Mouse (Mus musculus) layer of hippocampus, adult 8-10 months (tissue): ENCODE results near the gene Olfr168. TPM values are rescaled to one million over a fixed set of nuclear protein-coding genes. Genes with fewer than 3 reads are reported as not detected.
"Not testable (repeated sequence)": the region's sequence is repeated elsewhere in the genome, so short reads cannot be mapped to it uniquely, and the experiment has no call there.

ENCODE experiments used
- DNase-seq, 2 experiments: peaks; one replicate each; pipeline ENCODE4 v3.0.0; 2022; ENCODE audit warnings: low spot score in 2 of 2
- total RNA-seq, 4 experiments: library from RNA; stranded (reverse); gene quantifications; 2 replicates each; pipeline ENCODE4 v1.2.4; 2022

The Olfr168 gene
- total RNA-seq: not detected

- DNase-seq: no peak
These were observed at the start of gene Olfr168 for GRCm38 (mm10) chr16:19535455-19535854. Olfr168 (minus strand) TSS chr16:19535555.

DNA sequence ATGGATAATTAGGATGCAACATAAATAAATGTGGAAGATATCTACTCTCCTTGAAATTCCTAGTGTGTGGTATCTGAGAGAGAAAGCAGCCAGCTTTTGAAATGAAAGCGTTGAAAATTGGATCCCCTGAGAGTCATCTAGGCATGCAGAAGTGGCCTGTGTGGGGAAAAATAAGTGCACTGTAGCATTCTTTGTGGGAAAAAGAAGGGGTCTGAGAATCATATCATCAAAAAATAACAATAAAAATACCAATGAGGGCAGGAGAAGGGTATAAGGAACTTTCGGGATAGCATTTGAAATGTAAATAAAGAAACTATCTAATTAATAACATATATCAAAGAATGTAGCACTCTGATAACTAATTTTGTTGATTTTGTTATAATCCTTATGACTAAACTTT, 36.4 kb upstream of the Olfr168 start, which contains the start of gene Olfr169:
Gene Olfr169 (minus strand): TSS at position 101 of the 400 bp plus-strand sequence.
- not testable (repeated sequence) for DNase-seq

- DNase-seq: not testable (repeated sequence)
These were observed 18.1 kb upstream of the Olfr168 start for GRCm38 (mm10) chr16:19553429-19553828.

DNA sequence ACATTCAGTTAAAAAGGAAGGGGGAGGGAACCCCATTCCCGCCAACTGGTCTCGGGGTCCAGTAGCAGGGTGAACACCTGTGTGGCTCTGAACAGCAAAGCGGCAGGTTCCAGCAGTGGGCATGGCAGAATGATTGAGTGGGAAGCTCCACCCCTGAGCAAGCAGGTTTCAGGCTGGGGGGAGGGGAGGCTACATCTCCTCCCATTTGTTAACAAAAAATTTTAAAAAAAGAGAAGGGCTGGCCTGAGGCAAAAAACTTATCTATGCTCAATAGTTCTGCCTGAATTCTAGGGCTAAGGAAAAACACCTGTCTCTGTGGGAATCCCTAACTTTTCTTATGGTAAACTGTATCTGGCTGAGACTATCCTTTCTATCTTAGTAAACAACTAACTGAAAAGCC, 16.9 kb upstream of the Olfr168 start:
- DNase-seq: not testable (repeated sequence)

DNA sequence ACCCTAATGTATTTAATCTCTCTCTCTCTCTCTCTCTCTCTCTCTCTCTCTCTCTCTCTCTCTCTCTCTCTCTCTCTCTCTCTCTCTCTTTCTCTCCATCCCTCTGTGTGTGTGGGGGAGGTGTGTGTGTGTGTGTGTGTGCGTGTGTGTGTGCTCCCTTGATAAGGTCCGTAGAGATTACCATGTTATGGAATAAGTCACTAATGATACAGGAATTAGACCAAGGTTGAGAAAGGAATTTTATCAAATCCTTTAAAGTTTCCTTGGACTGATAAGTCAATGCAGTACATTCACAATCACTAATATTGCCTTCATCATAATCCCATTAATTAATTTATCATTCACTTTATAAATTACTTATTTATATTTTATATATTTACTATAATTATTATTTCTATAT, 13.2 kb downstream of the Olfr168 start, which contains the start of gene Olfr167:
Gene Olfr167 (minus strand): TSS at position 101 of the 400 bp plus-strand sequence.
- no peak for DNase-seq

- no peak for DNase-seq
These were observed 52.0 kb downstream of the Olfr168 start, which contains the start of gene Olfr166 for GRCm38 (mm10) chr16:19483394-19483793. Olfr166 (plus strand) TSS chr16:19483694.

Other genes starting within 250 kb of the Olfr168 start
- gene Olfr164, start 221.5 kb downstream of the Olfr168 start, total RNA-seq: not detected
- not detected for gene Olfr165, start 112.4 kb downstream of the Olfr168 start, total RNA-seq
- gene Olfr166, start 51.9 kb downstream of the Olfr168 start, total RNA-seq: not detected
- not detected for gene Olfr167, start 13.3 kb downstream of the Olfr168 start, total RNA-seq
- gene Olfr169, start 36.3 kb upstream of the Olfr168 start, total RNA-seq: not detected
- not detected for gene Olfr170, start 76.3 kb upstream of the Olfr168 start, total RNA-seq
- gene Olfr171, start 94.4 kb upstream of the Olfr168 start, total RNA-seq: not detected
- gene Lamp3, start 170.8 kb upstream of the Olfr168 start, total RNA-seq: under 1 TPM in 2 of 4 experiments, not detected in 2; 0.11 to 0.12 TPM
- gene B3gnt5, start 224.7 kb upstream of the Olfr168 start, total RNA-seq: under 1 TPM; 0.34 to 0.95 (median 0.45) TPM